ENCODE assay signal across 20 mouse cellular contexts in the genomic region with DNA sequence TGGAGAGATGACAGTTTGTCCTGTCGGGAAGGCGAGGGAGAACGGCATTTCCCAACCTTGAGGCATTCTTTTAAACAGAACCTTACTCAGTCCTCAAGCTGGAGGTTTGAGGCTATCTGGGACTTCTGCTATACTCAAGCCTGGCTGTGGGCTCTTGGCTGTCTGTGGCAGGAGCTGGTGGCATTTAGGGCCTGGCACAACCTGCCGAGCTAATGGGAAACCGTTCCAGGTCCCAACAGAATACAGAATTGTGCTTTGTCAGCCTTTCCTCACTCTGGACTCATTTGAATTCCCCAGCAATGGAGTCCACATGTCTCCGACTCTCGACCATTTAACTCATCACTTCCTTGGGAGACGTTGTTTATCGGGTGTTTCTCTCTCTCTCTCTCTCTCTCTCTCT. TPM values are rescaled to one million over a fixed set of nuclear protein-coding genes. Genes with fewer than 3 reads are reported as not detected.
DNase-seq lines count a peak whose midpoint lies in the region; ATAC-seq and TF ChIP-seq lines count a peak whose summit lies in the region.
"Had no signal": no experiment of that assay in that cellular context is flagged by ENCODE, and none has a peak within 500 bp of the region (broad histone marks: within the 10 kb centered on the region; RNA-seq: fewer than 3 reads in every experiment).

No protein-coding gene starts in this region.

- ATAC-seq in midbrain, postnatal 0 days (ENCODE audit: low FRiP score), result no peak
- ATAC-seq in midbrain, embryonic 11.5 days (ENCODE audit: low FRiP score), result no peak
- ATAC-seq in limb, embryonic 15.5 days (ENCODE audit: insufficient number of reproducible peaks, low FRiP score, low TSS enrichment, low read depth), result no peak
- ATAC-seq: forebrain, embryonic 15.5 days; intestine, embryonic 16.5 days had no signal

- no peak overlapping the region for H3K4me2 ChIP-seq in midbrain, postnatal 0 days (ENCODE audit: low read depth, low read length, poor library complexity, severe bottlenecking)
- no peak overlapping the region for H3K4me2 ChIP-seq in midbrain, embryonic 11.5 days
- no peak overlapping the region for H3K4me2 ChIP-seq in limb, embryonic 15.5 days
- H3K4me2 ChIP-seq: forebrain, embryonic 15.5 days; heart, embryonic 13.5 days; hindbrain, embryonic 15.5 days had no signal

- no peak overlapping the region for H3K27ac ChIP-seq in midbrain, postnatal 0 days (ENCODE audit: low read depth, low read length)
- H3K27ac ChIP-seq in midbrain, embryonic 11.5 days (ENCODE audit: low read depth, low read length), result no peak overlapping the region
- H3K27ac ChIP-seq in limb, embryonic 15.5 days, result peak overlapping the region; percentile 30
- H3K27ac ChIP-seq: forebrain, embryonic 15.5 days; heart, embryonic 13.5 days; hindbrain, embryonic 15.5 days had no signal

- WGBS in midbrain, postnatal 0 days, result 82% methylated on average over 9 of the region's 9 CpGs
- WGBS in midbrain, embryonic 11.5 days, result 84% methylated on average over 9 of the region's 9 CpGs
- 46% methylated on average over 9 of the region's 9 CpGs for WGBS in limb, embryonic 15.5 days

- intact Hi-C loops in left cerebral cortex, postnatal 25 days (cut with DNase I), result loop anchor here (1.0 kb wide), 1 partner anchor 12 kb away; no protein-coding TSS in a partner anchor

- no peak overlapping the region for H3K9ac ChIP-seq in midbrain, postnatal 0 days (replicated peaks; ENCODE audit: low read length, poor library complexity, severe bottlenecking)
- no peak overlapping the region for H3K9ac ChIP-seq in midbrain, embryonic 11.5 days (ENCODE audit: low read length)
- H3K9ac ChIP-seq in limb, embryonic 15.5 days, result no peak overlapping the region
- H3K9ac ChIP-seq: forebrain, embryonic 15.5 days; heart, embryonic 13.5 days; hindbrain, embryonic 15.5 days had no signal

- no peaks in the 10 kb centered on the region for H3K36me3 ChIP-seq in midbrain, postnatal 0 days (ENCODE audit: insufficient read depth, low read length)
- H3K36me3 ChIP-seq in midbrain, embryonic 11.5 days (ENCODE audit: control insufficient read depth, insufficient read depth, low read length), result no peaks in the 10 kb centered on the region
- no peaks in the 10 kb centered on the region for H3K36me3 ChIP-seq in limb, embryonic 15.5 days
- H3K36me3 ChIP-seq: forebrain, embryonic 15.5 days; heart, embryonic 13.5 days; hindbrain, embryonic 15.5 days had no signal

- no peak overlapping the region for H3K4me3 ChIP-seq in midbrain, postnatal 0 days (ENCODE audit: low read depth, low read length)
- H3K4me3 ChIP-seq in midbrain, embryonic 11.5 days (ENCODE audit: low read depth, low read length), result no peak overlapping the region
- no peak overlapping the region for H3K4me3 ChIP-seq in limb, embryonic 15.5 days
- H3K4me3 ChIP-seq: erythroblast, embryonic 14.5 days; forebrain, embryonic 15.5 days; heart, embryonic 13.5 days; hindbrain, embryonic 15.5 days had no signal

- H3K9me3 ChIP-seq in midbrain, postnatal 0 days (ENCODE audit: low read length), result no peaks in the 10 kb centered on the region
- no peaks in the 10 kb centered on the region for H3K9me3 ChIP-seq in midbrain, embryonic 11.5 days (ENCODE audit: control insufficient read depth, low read length)
- H3K9me3 ChIP-seq in limb, embryonic 15.5 days, result no peaks in the 10 kb centered on the region
- H3K9me3 ChIP-seq: forebrain, embryonic 15.5 days; heart, embryonic 13.5 days; hindbrain, embryonic 15.5 days had no signal

- H3K27me3 ChIP-seq in midbrain, postnatal 0 days (ENCODE audit: insufficient read depth, low read length), result no peaks in the 10 kb centered on the region
- no peaks in the 10 kb centered on the region for H3K27me3 ChIP-seq in midbrain, embryonic 11.5 days (ENCODE audit: control insufficient read depth, insufficient read depth, low read length)
- H3K27me3 ChIP-seq in limb, embryonic 15.5 days, result no peaks in the 10 kb centered on the region
- H3K27me3 ChIP-seq: forebrain, embryonic 15.5 days; heart, embryonic 13.5 days; hindbrain, embryonic 15.5 days had no signal

- TF ChIP-seq CTCF in midbrain, postnatal 0 days (IDR thresholded peaks at IDR 0.05), result no peak

- H3K4me1 ChIP-seq in midbrain, postnatal 0 days (ENCODE audit: insufficient read depth, low read length), result no peaks in the 10 kb centered on the region
- H3K4me1 ChIP-seq in midbrain, embryonic 11.5 days (ENCODE audit: control insufficient read depth, insufficient read depth, low read length), result no peaks in the 10 kb centered on the region
- peaks cover 19% of the 10 kb centered on the region for H3K4me1 ChIP-seq in limb, embryonic 15.5 days
- H3K4me1 ChIP-seq: forebrain, embryonic 15.5 days; heart, embryonic 13.5 days; hindbrain, embryonic 15.5 days had no signal

- peak; percentile 8 for DNase-seq in embryo, embryonic 10.5 days (ENCODE audit: low spot score)
- DNase-seq in embryo, embryonic 11 days, result no peak
- DNase-seq in kidney, adult 18-20 months, result peak; percentile 12
- no peak for DNase-seq in kidney, adult 8-10 months
- peak; percentile 40 for DNase-seq in midbrain, postnatal 0 days (ENCODE audit: low spot score)
- no peak for DNase-seq in midbrain, embryonic 11.5 days (ENCODE audit: low spot score, missing footprints)
- no peak for DNase-seq in left cerebral cortex, postnatal 25 days (ENCODE audit: low spot score in 2 of 2)
- DNase-seq: adrenal gland, adult 8-10 months; cerebellum, adult 11 months; cerebellum, adult 8-10 months; gastrocnemius, postnatal 10 days; heart, adult 11 months; heart, postnatal 36 days had no signal

RNA-seq across cellular contexts. Expression of gene Fndc1, which starts 24.6 kb away (rescaled TPM):
- 6.0 and 12.0 TPM in 2 replicates for total RNA-seq in midbrain, postnatal 0 days (2014; rRNA removed)
- polyA plus RNA-seq in midbrain, postnatal 0 days (2015; fragmentation: Nextera tagmentation; extraction: Ambion mirVana), result 7.6 and 8.4 TPM in 2 replicates
- 0.37 and 0.76 TPM in 2 replicates for polyA plus RNA-seq in midbrain, embryonic 11.5 days (2014; fragmentation: Nextera tagmentation; extraction: Ambion mirVana)
- polyA plus RNA-seq in limb, embryonic 15.5 days (2015; fragmentation: Nextera tagmentation; extraction: Ambion mirVana), result 88.8 and 123 TPM in 2 replicates
- 1 to 10 TPM; 5.9 to 7.0 TPM for total RNA-seq in left cerebral cortex, postnatal 25 days (2021)
- total RNA-seq: common myeloid progenitor, adult 5-6 weeks had no signal
- polyA plus RNA-seq: erythroblast, embryonic 14.5 days had no signal

Comparison
In these comparisons a context has a peak if more than half of its experiments do, and no peak if none do; other contexts are left out.
1. DNase-seq: peak in embryo, embryonic 10.5 days (single experiment), kidney, adult 18-20 months (single experiment) and midbrain, postnatal 0 days (single experiment); none in embryo, embryonic 11 days (single experiment), kidney, adult 8-10 months (0 of 2), midbrain, embryonic 11.5 days (single experiment) and left cerebral cortex, postnatal 25 days (0 of 2).